Mouse (Mus musculus) frontal cortex, adult 2 months (tissue): ENCODE measurements around the gene Abhd2. TPM values are rescaled to one million over a fixed set of nuclear protein-coding genes. Genes with fewer than 3 reads are reported as not detected.
A peak's percentile ranks its signal among the peaks of the same experiment; 100 is the strongest.

Source experiments
- DNase-seq, 2 experiments: peaks; one replicate each; pipeline ENCODE4 v3.0.0; 2022; ENCODE audit warnings: low spot score in 1 of 2; ENCODE audit errors: extremely low spot score in 1 of 2
- polyA plus RNA-seq: library from polyadenylated mRNA; depleted of rRNA; stranded (reverse); fragments of >200 nt; gene quantifications from 2 replicates; pipeline ENCODE4 v1.2.3, GENCODE M21; 2012

Abhd2 gene
- polyA plus RNA-seq, 1 experiment, result 39.2 TPM

GRCm38 (mm10) chr7:79287928-79288327 lies 14.9 kb downstream of the Abhd2 start:
- no peak for DNase-seq

DNA sequence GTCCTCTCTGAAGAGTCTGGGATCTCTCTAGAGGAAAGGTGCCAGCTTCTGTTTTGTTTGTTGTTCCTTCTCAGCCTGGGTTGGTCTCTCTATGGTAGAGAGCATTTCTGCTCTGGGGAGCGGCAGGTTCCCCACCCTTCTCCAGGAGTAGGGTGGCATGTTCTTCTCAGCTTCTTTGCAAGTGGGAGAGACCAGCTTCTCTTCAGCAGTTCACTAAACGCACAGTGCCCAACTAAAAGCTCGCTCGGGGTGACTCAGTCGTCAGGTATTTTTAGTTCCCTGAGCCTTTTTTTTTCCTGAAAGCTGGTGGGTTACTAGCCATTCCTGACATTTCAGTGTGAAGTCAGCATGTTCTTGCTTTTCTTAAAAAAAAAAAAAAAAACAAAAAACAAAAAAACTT lies 15.4 kb downstream of the Abhd2 start:
- DNase-seq, result no peak

- DNase-seq, result no peak
Observed at GRCm38 (mm10) chr7:79293605-79294232, 20.7 kb downstream of the Abhd2 start.

DNA sequence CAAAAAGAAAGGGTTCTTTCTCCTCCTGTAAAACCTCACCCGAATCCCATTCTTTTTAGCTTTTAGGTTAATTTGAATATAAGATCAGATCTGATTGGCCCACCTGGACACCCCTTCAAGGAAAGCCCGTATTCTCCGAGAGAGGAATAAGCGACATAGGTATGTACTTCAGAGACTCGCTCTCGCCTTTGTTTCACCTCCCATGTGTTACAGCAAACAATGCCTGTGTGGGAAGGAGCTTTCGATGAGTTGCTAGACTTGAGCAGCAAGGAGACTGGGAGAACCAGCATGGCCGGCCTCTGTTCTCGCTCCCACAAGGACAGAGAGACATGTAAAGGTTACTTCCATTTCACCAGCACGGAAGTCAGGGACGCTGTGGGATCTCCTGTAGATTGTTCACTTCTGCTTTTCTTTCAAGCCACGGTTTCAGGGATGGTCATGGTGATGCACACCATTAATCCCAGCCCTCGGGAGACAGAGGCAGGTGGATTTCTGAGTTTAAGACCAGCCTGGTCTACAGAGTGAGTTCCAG lies 21.5 kb downstream of the Abhd2 start:
- DNase-seq, result no peak

GRCm38 (mm10) chr7:79295196-79295826 lies 22.3 kb downstream of the Abhd2 start:
- DNase-seq, result peak in 1 of 2 experiments; percentile 73

GRCm38 (mm10) chr7:79298681-79299080 lies 25.7 kb downstream of the Abhd2 start:
- DNase-seq, result no peak

DNA sequence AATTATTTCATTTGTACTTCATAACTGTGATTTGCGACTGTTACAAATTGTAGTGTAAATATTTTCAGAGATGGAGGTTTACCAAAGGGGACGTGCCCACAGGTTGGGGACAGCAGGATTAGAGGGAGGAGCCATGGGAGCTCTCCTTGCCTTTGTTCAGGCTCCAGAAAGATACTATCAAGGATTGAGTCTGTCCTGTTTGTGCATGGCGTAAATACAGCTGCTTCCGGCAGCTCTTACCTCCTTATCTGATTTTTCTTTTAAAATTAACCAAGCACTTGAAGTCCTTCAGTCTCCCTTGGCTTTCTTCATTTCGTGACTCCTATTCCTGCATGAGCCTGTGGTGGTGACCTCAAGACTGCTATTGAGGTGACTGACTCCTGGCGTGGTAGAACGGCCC lies 26.5 kb downstream of the Abhd2 start:
- DNase-seq, result no peak

GRCm38 (mm10) chr7:79300432-79301151 lies 27.6 kb downstream of the Abhd2 start:
- no peak for DNase-seq

GRCm38 (mm10) chr7:79302145-79302544 lies 29.1 kb downstream of the Abhd2 start:
- DNase-seq, result no peak

GRCm38 (mm10) chr7:79302586-79302985 lies 29.6 kb downstream of the Abhd2 start:
- DNase-seq, result no peak

DNA sequence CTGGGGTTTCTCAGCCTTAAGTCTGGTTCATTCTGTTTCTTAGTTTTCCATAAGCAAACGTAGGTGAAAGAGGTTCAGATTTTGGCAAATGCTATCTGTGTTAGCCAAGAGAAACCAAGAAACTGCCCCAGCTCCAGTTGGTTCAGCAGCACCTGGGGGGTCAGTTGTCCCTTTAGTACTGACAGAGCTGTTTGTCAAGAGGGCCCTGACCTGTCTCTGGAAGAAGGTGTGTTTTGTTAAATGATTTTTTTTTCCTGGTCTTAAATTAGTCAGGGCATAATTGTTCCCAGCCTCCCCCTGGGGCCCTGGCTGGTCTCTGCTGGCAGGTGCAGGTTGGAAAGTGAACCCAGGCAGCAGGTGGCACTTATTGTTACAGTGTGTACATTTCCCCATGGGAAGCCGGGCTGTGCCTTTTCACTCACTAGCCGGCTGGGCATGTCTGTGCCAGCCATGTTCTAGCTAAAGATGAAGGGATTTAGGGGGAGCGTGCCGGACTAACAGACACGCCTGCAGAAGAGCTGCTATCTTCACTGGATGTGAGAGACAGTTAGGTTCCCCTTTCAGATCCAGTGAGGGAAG lies 30.3 kb downstream of the Abhd2 start:
- no peak for DNase-seq

GRCm38 (mm10) chr7:79308455-79309030 lies 35.5 kb downstream of the Abhd2 start:
- DNase-seq, result no peak

GRCm38 (mm10) chr7:79309247-79310190 lies 36.5 kb downstream of the Abhd2 start:
- no peak for DNase-seq

DNA sequence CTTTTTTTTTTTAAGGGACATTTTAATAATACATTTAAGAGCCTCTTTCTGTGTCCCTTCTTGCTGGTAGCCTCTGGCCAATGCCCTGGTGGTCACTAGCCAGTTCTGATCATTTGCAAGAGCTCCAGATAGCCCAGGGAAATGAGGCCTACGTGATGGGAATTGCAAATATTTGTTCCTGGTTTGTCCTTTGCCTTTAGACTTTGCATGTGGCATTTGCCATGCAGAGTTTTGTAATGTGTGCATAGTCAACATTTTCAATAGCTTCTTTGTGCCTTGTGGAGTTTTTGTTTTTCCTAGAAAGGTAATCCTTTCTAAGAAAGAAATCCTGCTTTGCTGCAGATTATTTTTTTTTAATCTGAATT lies 37.2 kb downstream of the Abhd2 start:
- DNase-seq, result no peak

DNA sequence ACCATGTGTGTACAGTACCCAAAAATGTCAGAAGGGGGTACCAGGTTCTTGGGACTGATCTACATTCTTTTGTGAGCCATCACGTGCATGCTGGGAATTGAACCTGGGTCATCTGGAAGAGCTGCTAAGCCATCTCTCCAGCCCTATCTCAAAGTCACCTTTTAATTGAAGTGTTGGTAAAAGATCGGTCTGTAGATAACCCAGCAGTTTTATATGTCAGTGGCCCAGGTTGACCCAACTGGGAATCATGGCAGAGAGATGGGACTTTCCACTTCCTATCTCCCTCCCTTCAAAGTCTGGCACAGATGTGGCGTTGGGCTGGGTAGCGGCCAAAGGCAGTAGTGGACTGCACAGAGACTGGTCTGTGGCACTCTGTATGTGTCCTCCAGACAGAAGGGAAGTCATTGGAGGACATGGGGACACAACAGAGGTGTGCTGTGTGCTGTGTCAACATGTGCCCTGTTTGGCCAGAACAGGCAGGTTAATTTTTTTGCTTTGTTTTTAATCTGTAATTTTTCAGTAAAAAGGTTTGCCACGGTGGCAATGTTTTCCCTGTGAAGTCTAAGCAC lies 38.5 kb downstream of the Abhd2 start:
- no peak for DNase-seq

DNA sequence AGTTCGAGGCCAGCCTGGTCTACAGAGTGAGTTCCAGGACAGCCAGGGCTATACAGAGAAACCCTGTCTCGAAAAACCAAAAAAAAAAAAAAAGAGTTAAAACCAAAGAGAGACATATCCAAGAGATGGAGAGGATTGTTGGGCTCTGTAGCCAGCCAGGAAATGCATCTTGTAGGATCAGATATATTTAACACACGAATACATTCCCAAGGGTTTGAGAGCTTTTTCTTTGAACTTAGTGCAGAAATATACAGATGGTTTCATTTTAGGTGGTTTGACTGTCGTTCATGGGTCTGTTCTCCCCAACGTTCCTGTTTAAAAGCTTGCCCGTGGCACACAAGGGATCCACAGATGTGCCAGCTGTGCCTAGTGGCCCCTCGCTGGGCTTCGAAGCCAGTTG lies 39.2 kb downstream of the Abhd2 start:
- no peak for DNase-seq

GRCm38 (mm10) chr7:79313519-79314059 lies 40.6 kb downstream of the Abhd2 start:
- DNase-seq, result no peak

GRCm38 (mm10) chr7:79314517-79314916 lies 41.5 kb downstream of the Abhd2 start:
- no peak for DNase-seq

DNA sequence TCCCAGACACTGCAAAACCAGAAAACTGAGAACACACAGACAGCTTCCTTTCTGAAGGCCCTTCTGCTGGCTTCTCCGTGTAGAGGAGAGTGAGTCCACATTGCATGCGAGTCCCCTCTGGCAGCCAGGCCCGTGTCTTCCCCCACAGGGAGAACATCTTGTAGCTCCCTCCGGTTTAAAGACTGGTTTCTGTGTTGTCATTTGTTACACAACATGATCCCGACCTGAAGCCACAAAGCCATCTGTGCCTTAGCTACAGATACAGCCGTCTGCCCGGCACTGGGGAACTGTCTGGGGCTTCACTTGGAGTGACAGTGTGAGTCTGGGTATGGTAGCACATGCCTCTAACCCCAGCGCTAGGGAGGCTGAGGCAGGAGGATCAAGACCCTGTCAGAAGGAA lies 42.1 kb downstream of the Abhd2 start:
- DNase-seq, result no peak
